Mouse (Mus musculus) stomach, postnatal 0 days (tissue): ENCODE measurements at regions not wholly inside any gene's neighbourhood (a gene's known extent, or its start where the extent isn't known, plus 50 kb on each side); places are given as distances from the start of the nearest gene placed in this dataset.

Source experiments
- CTCF ChIP-seq: IDR thresholded peaks from 2 replicates; pipeline ENCODE4 v1.5.1; 2016; ENCODE audit warnings: antibody characterized with exemption, low read depth, mild to moderate bottlenecking, moderate library complexity
- EP300 ChIP-seq: optimal IDR thresholded peaks from 2 replicates; pipeline ENCODE3; 2016; ENCODE audit warnings: antibody characterized with exemption

- TF ChIP-seq CTCF (no peak), EP300 (no peak)
Observed at GRCm38 (mm10) chr4:7670795-7671105, 568.1 kb downstream of the Car8 start.
